ENCODE assay signal across 9 mouse cellular contexts in genomic region chr7:99238417-99238816, GRCm38 (mm10). TPM values are rescaled to one million over a fixed set of nuclear protein-coding genes. Genes with fewer than 3 reads are reported as not detected.
DNase-seq lines count a peak whose midpoint lies in the region; ATAC-seq and TF ChIP-seq lines count a peak whose summit lies in the region.
"Had no signal": no experiment of that assay in that cellular context is flagged by ENCODE, and none has a peak within 500 bp of the region (broad histone marks: within the 10 kb centered on the region; RNA-seq: fewer than 3 reads in every experiment).

Mogat2 (minus strand) TSS chr7:99238619.

- H3K4me2 ChIP-seq in forebrain, embryonic 11.5 days (ENCODE audit: low read depth, low read length, severe bottlenecking) = peak within 1 kb of the TSS; percentile 28; the same call in 1 of the 2 replicates
- H3K4me2 ChIP-seq in forebrain, embryonic 13.5 days = no peak within 1 kb of the TSS
- peak within 1 kb of the TSS; percentile 74 for H3K4me2 ChIP-seq in intestine, postnatal 0 days (replicated peaks; ENCODE audit: low read depth)
- H3K4me2 ChIP-seq in midbrain, embryonic 12.5 days (replicated peaks) = peak within 1 kb of the TSS; percentile 29

- H3K9ac ChIP-seq in forebrain, embryonic 11.5 days (ENCODE audit: low read length) = no peak within 1 kb of the TSS
- H3K9ac ChIP-seq in forebrain, embryonic 13.5 days = no peak within 1 kb of the TSS
- H3K9ac ChIP-seq in intestine, postnatal 0 days (ENCODE audit: low read depth, low read length) = peak within 1 kb of the TSS; percentile 73
- 0 out of 2 replicates have a peak within 1 kb of the TSS, but pooled peaks have one; percentile 7 for H3K9ac ChIP-seq in midbrain, embryonic 12.5 days (replicated peaks)

- TF ChIP-seq CTCF in bone marrow, adult 2 months (IDR thresholded peaks at IDR 0.05; ENCODE audit: control insufficient read depth, insufficient read depth, low read length) = no peak
- no peak for TF ChIP-seq CTCF in intestine, postnatal 0 days (IDR thresholded peaks at IDR 0.05; ENCODE audit: low read depth)

- H3K9me3 ChIP-seq in forebrain, embryonic 11.5 days (ENCODE audit: control insufficient read depth, low read length) = no peaks in the 10 kb centered on the region
- H3K9me3 ChIP-seq in forebrain, embryonic 13.5 days (replicated peaks) = no peaks in the 10 kb centered on the region
- H3K9me3 ChIP-seq in intestine, postnatal 0 days (ENCODE audit: control insufficient read depth) = no peaks in the 10 kb centered on the region
- no peaks in the 10 kb centered on the region for H3K9me3 ChIP-seq in midbrain, embryonic 12.5 days

- H3K27ac ChIP-seq in forebrain, embryonic 11.5 days (ENCODE audit: low read depth, low read length) = no peak within 1 kb of the TSS
- H3K27ac ChIP-seq in forebrain, embryonic 13.5 days = no peak within 1 kb of the TSS
- no peak within 1 kb of the TSS for H3K27ac ChIP-seq in bone marrow, adult 2 months (ENCODE audit: control insufficient read depth, insufficient read depth, low read depth, low read length, poor library complexity)
- H3K27ac ChIP-seq in intestine, postnatal 0 days (ENCODE audit: low read depth, low read length) = peak within 1 kb of the TSS; percentile 88
- no peak within 1 kb of the TSS for H3K27ac ChIP-seq in midbrain, embryonic 12.5 days (replicated peaks)

- DNase-seq in forebrain, embryonic 11.5 days (ENCODE audit: low spot score) = peak; percentile 60
- no peak for DNase-seq in gastrocnemius, postnatal 36 days
- no peak for DNase-seq in right cerebral cortex, adult 18-20 months

- H3K27me3 ChIP-seq in forebrain, embryonic 11.5 days (ENCODE audit: control insufficient read depth, insufficient read depth, low read length) = no peaks in the 10 kb centered on the region
- H3K27me3 ChIP-seq in forebrain, embryonic 13.5 days = peaks cover 20% of the 10 kb centered on the region
- H3K27me3 ChIP-seq in intestine, postnatal 0 days (replicated peaks; ENCODE audit: control insufficient read depth, insufficient read depth, low read length) = no peaks in the 10 kb centered on the region
- peaks cover 27% of the 10 kb centered on the region for H3K27me3 ChIP-seq in midbrain, embryonic 12.5 days

- WGBS in forebrain, embryonic 11.5 days = 7% methylated on average over 13 of the region's 13 CpGs
- 12% methylated on average over 13 of the region's 13 CpGs for WGBS in forebrain, embryonic 13.5 days
- 5% methylated on average over 13 of the region's 13 CpGs for WGBS in bone marrow, adult 2 months
- 8% methylated on average over 13 of the region's 13 CpGs for WGBS in intestine, postnatal 0 days
- WGBS in midbrain, embryonic 12.5 days = 5% methylated on average over 13 of the region's 13 CpGs

- ATAC-seq in forebrain, embryonic 11.5 days (replicated peaks; ENCODE audit: low FRiP score) = no peak
- ATAC-seq in forebrain, embryonic 13.5 days = no peak; the same call in 1 of the 2 replicates
- ATAC-seq in intestine, postnatal 0 days = peak; percentile 92
- 0 out of 2 replicates have a peak, but pooled peaks have one; percentile 12 for ATAC-seq in midbrain, embryonic 12.5 days (ENCODE audit: low FRiP score, low read depth)
- no peak for ATAC-seq in cerebellum, adult (ENCODE audit: insufficient number of reproducible peaks, low FRiP score, low TSS enrichment)

- H3K36me3 ChIP-seq in forebrain, embryonic 11.5 days (ENCODE audit: control insufficient read depth, insufficient read depth, low read length) = no peaks in the 10 kb centered on the region
- H3K36me3 ChIP-seq in forebrain, embryonic 13.5 days (ENCODE audit: poor library complexity, severe bottlenecking) = no peaks in the 10 kb centered on the region
- H3K36me3 ChIP-seq in intestine, postnatal 0 days (ENCODE audit: control insufficient read depth, insufficient read depth) = no peaks in the 10 kb centered on the region
- H3K36me3 ChIP-seq in midbrain, embryonic 12.5 days = no peaks in the 10 kb centered on the region

- H3K4me3 ChIP-seq in forebrain, embryonic 11.5 days (ENCODE audit: low read depth, low read length) = no peak within 1 kb of the TSS
- no peak within 1 kb of the TSS for H3K4me3 ChIP-seq in forebrain, embryonic 13.5 days
- peak within 1 kb of the TSS; percentile 42 for H3K4me3 ChIP-seq in bone marrow, adult 2 months (replicated peaks; ENCODE audit: control insufficient read depth, low read depth, low read length)
- H3K4me3 ChIP-seq in intestine, postnatal 0 days (ENCODE audit: low read depth, low read length) = peak within 1 kb of the TSS; percentile 51
- no peak within 1 kb of the TSS for H3K4me3 ChIP-seq in midbrain, embryonic 12.5 days

- H3K4me1 ChIP-seq in forebrain, embryonic 11.5 days (replicated peaks; ENCODE audit: control insufficient read depth, insufficient read depth, low read length) = peaks cover 4% of the 10 kb centered on the region; the same call in 1 of the 2 replicates
- 0 out of 2 replicates have a peak, but pooled peaks cover 10% of the 10 kb centered on the region for H3K4me1 ChIP-seq in forebrain, embryonic 13.5 days
- H3K4me1 ChIP-seq in bone marrow, adult 2 months (ENCODE audit: control insufficient read depth, insufficient read depth, low read length) = peaks cover 1% of the 10 kb centered on the region; the same call in 1 of the 2 replicates
- H3K4me1 ChIP-seq in intestine, postnatal 0 days (replicated peaks; ENCODE audit: control insufficient read depth, insufficient read depth, low read length) = 0 out of 2 replicates have a peak, but pooled peaks cover 12% of the 10 kb centered on the region
- H3K4me1 ChIP-seq in midbrain, embryonic 12.5 days = peaks cover 17% of the 10 kb centered on the region; the same call in 1 of the 2 replicates

- TF ChIP-seq POLR2A in bone marrow, adult 2 months (IDR thresholded peaks at IDR 0.05; ENCODE audit: borderline replicate concordance, control insufficient read depth, low read depth, low read length) = no peak

- intact Hi-C loops in gastrocnemius, postnatal 36 days (cut with DNase I) = no loop called here

RNA-seq across cellular contexts. Expression of gene Mogat2, which starts in this region (rescaled TPM):
- 9.3 and 13.0 TPM in 2 replicates for polyA plus RNA-seq in forebrain, embryonic 11.5 days (2014; fragmentation: Nextera tagmentation; extraction: Ambion mirVana)
- 3.0 and 3.1 TPM in 2 replicates for polyA plus RNA-seq in forebrain, embryonic 13.5 days (2015; fragmentation: Nextera tagmentation; extraction: Ambion mirVana)
- 1.1 and 5.9 TPM in 2 replicates for polyA plus RNA-seq in bone marrow, adult 2 months (2011; ENCODE audit: insufficient read depth, insufficient read length, low replicate concordance, missing spikeins)
- polyA plus RNA-seq in intestine, postnatal 0 days (2015; fragmentation: Nextera tagmentation; extraction: Ambion mirVana) = 362 and 402 TPM in 2 replicates
- 5.5 and 5.6 TPM in 2 replicates for polyA plus RNA-seq in midbrain, embryonic 12.5 days (2016; fragmentation: Nextera tagmentation; extraction: Ambion mirVana)
- total RNA-seq in gastrocnemius, postnatal 36 days (2021) = not detected
- total RNA-seq: layer of hippocampus, postnatal 14 days had no signal

Comparison
In these comparisons a context has a peak if more than half of its experiments do, and no peak if none do; other contexts are left out.
1. RNA of gene Mogat2 (polyA plus RNA-seq): 362 to 402 TPM in intestine, postnatal 0 days; 9.3 to 13.0 TPM in forebrain, embryonic 11.5 days, 1.1 to 5.9 TPM in bone marrow, adult 2 months, 5.5 to 5.6 TPM in midbrain, embryonic 12.5 days and 3.0 to 3.1 TPM in forebrain, embryonic 13.5 days; every median in the first group is over 10 times any median in the second.
2. ATAC-seq: peak in intestine, postnatal 0 days (single experiment) and midbrain, embryonic 12.5 days (single experiment); none in forebrain, embryonic 11.5 days (single experiment), forebrain, embryonic 13.5 days (single experiment) and cerebellum, adult (single experiment).
3. H3K4me3 ChIP-seq: peak in bone marrow, adult 2 months (single experiment) and intestine, postnatal 0 days (single experiment); none in forebrain, embryonic 11.5 days (single experiment), forebrain, embryonic 13.5 days (single experiment) and midbrain, embryonic 12.5 days (single experiment).
4. H3K9ac ChIP-seq: peak in intestine, postnatal 0 days (single experiment) and midbrain, embryonic 12.5 days (single experiment); none in forebrain, embryonic 11.5 days (single experiment) and forebrain, embryonic 13.5 days (single experiment).